22 mouse cellular contexts compared by ENCODE assay signal in the genomic region with DNA sequence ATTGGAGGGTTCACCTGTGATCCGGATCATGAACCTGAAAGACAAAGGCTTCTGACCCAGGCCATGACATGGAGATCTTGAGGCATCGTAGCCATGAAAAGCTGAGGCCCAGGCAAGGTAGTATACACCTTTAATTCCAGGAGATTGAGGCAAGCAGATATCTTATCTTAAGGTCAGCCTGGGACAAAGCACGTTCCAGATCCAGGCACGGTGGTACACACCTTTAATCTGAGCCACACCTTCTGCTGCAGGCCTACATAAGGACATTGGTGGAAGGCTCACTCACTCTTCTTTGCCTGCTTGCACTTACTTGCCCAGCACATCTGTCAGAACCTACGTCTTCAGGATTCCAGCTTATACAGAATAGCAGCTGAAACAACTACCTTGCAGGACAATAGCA.
DNase-seq lines count a peak whose midpoint lies in the region; ATAC-seq and TF ChIP-seq lines count a peak whose summit lies in the region.
"Had no signal": no experiment of that assay in that cellular context is flagged by ENCODE, and none has a peak within 500 bp of the region (broad histone marks: within the 10 kb centered on the region; RNA-seq: fewer than 3 reads in every experiment).

No protein-coding gene starts in this region.

- WGBS in intestine, embryonic 16.5 days: 73% methylated on average over 5 of the region's 5 CpGs
- 72% methylated on average over 5 of the region's 5 CpGs for WGBS in stomach, embryonic 15.5 days
- WGBS in stomach, postnatal 0 days: 62% methylated on average over 5 of the region's 5 CpGs

- H3K4me3 ChIP-seq in intestine, embryonic 16.5 days (ENCODE audit: low read length): no peak overlapping the region
- H3K4me3 ChIP-seq in stomach, embryonic 15.5 days (replicated peaks): no peak overlapping the region
- no peak overlapping the region for H3K4me3 ChIP-seq in stomach, postnatal 0 days (ENCODE audit: low read depth, low read length)
- H3K4me3 ChIP-seq: embryonic facial prominence, embryonic 13.5 days; embryonic facial prominence, embryonic 15.5 days; erythroblast, embryonic 14.5 days; forebrain, embryonic 10.5 days; forebrain, embryonic 12.5 days had no signal

- H3K9me3 ChIP-seq in intestine, embryonic 16.5 days (ENCODE audit: control insufficient read depth, low read length): no peaks in the 10 kb centered on the region
- H3K9me3 ChIP-seq in stomach, embryonic 15.5 days: no peaks in the 10 kb centered on the region
- no peaks in the 10 kb centered on the region for H3K9me3 ChIP-seq in stomach, postnatal 0 days (ENCODE audit: control insufficient read depth, low read length)
- H3K9me3 ChIP-seq: embryonic facial prominence, embryonic 13.5 days; embryonic facial prominence, embryonic 15.5 days; forebrain, embryonic 10.5 days; forebrain, embryonic 12.5 days had no signal

- H3K4me1 ChIP-seq in intestine, embryonic 16.5 days (ENCODE audit: control insufficient read depth, insufficient read depth, low read length): no peaks in the 10 kb centered on the region
- no peaks in the 10 kb centered on the region for H3K4me1 ChIP-seq in stomach, embryonic 15.5 days
- H3K4me1 ChIP-seq in stomach, postnatal 0 days (replicated peaks; ENCODE audit: control insufficient read depth, insufficient read depth): no peaks in the 10 kb centered on the region
- H3K4me1 ChIP-seq: embryonic facial prominence, embryonic 13.5 days; embryonic facial prominence, embryonic 15.5 days; forebrain, embryonic 12.5 days had no signal

- TF ChIP-seq EP300 in stomach, postnatal 0 days (optimal IDR thresholded peaks at IDR 0.05): no peak

- peak; percentile 88 for ATAC-seq in intestine, embryonic 16.5 days
- 0 out of 2 replicates have a peak, but pooled peaks have one; percentile 60 for ATAC-seq in stomach, embryonic 15.5 days (ENCODE audit: insufficient read depth, low FRiP score, low read depth)
- ATAC-seq in stomach, postnatal 0 days (ENCODE audit: low FRiP score, low TSS enrichment): peak; percentile 82
- ATAC-seq: forebrain, embryonic 14.5 days had no signal

- H3K4me2 ChIP-seq in intestine, embryonic 16.5 days (ENCODE audit: low read depth, low read length): no peak overlapping the region
- H3K4me2 ChIP-seq in stomach, embryonic 15.5 days: no peak overlapping the region
- H3K4me2 ChIP-seq in stomach, postnatal 0 days (replicated peaks; ENCODE audit: low read depth): no peak overlapping the region
- H3K4me2 ChIP-seq: embryonic facial prominence, embryonic 13.5 days; embryonic facial prominence, embryonic 15.5 days; forebrain, embryonic 12.5 days had no signal

- peak; percentile 58 for DNase-seq in stomach, postnatal 0 days (ENCODE audit: low spot score)
- DNase-seq in frontal cortex, postnatal 36 days (ENCODE audit: low spot score in 2 of 2): no peak
- no peak for DNase-seq in layer of hippocampus, postnatal 10 days (ENCODE audit: low spot score in 2 of 2)
- DNase-seq in layer of hippocampus, postnatal 36 days: no peak
- DNase-seq: adrenal gland, adult 2 months; adrenal gland, postnatal 10 days; adrenal gland, postnatal 25 days; cerebellum, adult 11 months; cerebellum, adult 18-20 months; cerebellum, adult 8-10 months; cerebellum, adult 9-11 months; cerebellum, postnatal 14 days; cerebellum, postnatal 36 days; embryo, embryonic 11 days had no signal

- H3K36me3 ChIP-seq in intestine, embryonic 16.5 days (ENCODE audit: control insufficient read depth, insufficient read depth, low read length): no peaks in the 10 kb centered on the region
- no peaks in the 10 kb centered on the region for H3K36me3 ChIP-seq in stomach, embryonic 15.5 days
- H3K36me3 ChIP-seq in stomach, postnatal 0 days (ENCODE audit: control insufficient read depth, insufficient read depth, low read length): no peaks in the 10 kb centered on the region
- H3K36me3 ChIP-seq: embryonic facial prominence, embryonic 13.5 days; embryonic facial prominence, embryonic 15.5 days; forebrain, embryonic 10.5 days; forebrain, embryonic 12.5 days had no signal

- H3K27ac ChIP-seq in intestine, embryonic 16.5 days (ENCODE audit: low read length): no peak overlapping the region
- no peak overlapping the region for H3K27ac ChIP-seq in stomach, embryonic 15.5 days
- no peak overlapping the region for H3K27ac ChIP-seq in stomach, postnatal 0 days (replicated peaks)
- H3K27ac ChIP-seq: embryonic facial prominence, embryonic 13.5 days; embryonic facial prominence, embryonic 15.5 days; forebrain, embryonic 10.5 days; forebrain, embryonic 12.5 days had no signal

- no peak overlapping the region for H3K9ac ChIP-seq in intestine, embryonic 16.5 days (ENCODE audit: low read depth, low read length)
- H3K9ac ChIP-seq in stomach, embryonic 15.5 days: no peak overlapping the region
- no peak overlapping the region for H3K9ac ChIP-seq in stomach, postnatal 0 days (ENCODE audit: low read length)
- H3K9ac ChIP-seq: embryonic facial prominence, embryonic 13.5 days; embryonic facial prominence, embryonic 15.5 days; forebrain, embryonic 12.5 days had no signal

- no peak for TF ChIP-seq CTCF in stomach, postnatal 0 days (IDR thresholded peaks at IDR 0.05; ENCODE audit: low read depth)

- no peaks in the 10 kb centered on the region for H3K27me3 ChIP-seq in intestine, embryonic 16.5 days (replicated peaks; ENCODE audit: control insufficient read depth, insufficient read depth, low read length)
- no peaks in the 10 kb centered on the region for H3K27me3 ChIP-seq in stomach, embryonic 15.5 days (replicated peaks)
- no peaks in the 10 kb centered on the region for H3K27me3 ChIP-seq in stomach, postnatal 0 days (ENCODE audit: control insufficient read depth, insufficient read depth, low read length)
- H3K27me3 ChIP-seq: embryonic facial prominence, embryonic 13.5 days; embryonic facial prominence, embryonic 15.5 days; forebrain, embryonic 12.5 days had no signal
